Mouse (Mus musculus): Measurements from ENCODE around the gene Zfp2.

Gene Zfp2

GRCm38 (mm10) chr11:50878641-50879040 lies 37.3 kb downstream of the Zfp2 start:
- DNase-seq (ENCODE audit: low spot score in 2 of 2) = no peak

GRCm38 (mm10) chr11:50850989-50851601 lies 64.9 kb downstream of the Zfp2 start:
- DNase-seq (ENCODE audit: low spot score in 2 of 2) = no peak

GRCm38 (mm10) chr11:50850177-50850735 lies 65.7 kb downstream of the Zfp2 start, which contains the start of gene Grm6:
Grm6 (plus strand) TSS chr11:50850685.
- no peak for DNase-seq (ENCODE audit: low spot score in 2 of 2)

GRCm38 (mm10) chr11:50849310-50849709 lies 66.7 kb downstream of the Zfp2 start:
- no peak for DNase-seq (ENCODE audit: low spot score in 2 of 2)
